Comparison of ENCODE assay signal across 12 mouse cellular contexts in the genomic region with DNA sequence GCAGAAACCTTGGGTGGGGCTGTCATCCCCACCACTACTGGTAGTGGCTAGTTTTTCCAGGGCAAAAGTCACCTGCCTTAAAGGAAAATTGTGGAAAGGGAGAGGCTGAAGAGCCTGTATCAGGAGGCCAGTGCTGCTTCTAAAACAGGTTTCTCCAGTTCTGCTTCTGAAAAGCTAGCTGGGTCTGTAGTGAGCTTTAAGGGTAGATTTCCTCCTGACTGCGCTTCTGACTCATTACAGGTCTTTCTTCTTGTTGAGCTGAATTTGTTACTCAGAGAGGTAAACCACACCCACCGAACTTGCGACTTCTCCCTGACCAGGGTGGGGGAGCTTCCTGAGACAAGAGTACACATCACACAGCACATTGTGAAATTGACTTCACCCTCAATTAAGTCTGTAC. TPM values are rescaled to one million over a fixed set of nuclear protein-coding genes. Genes with fewer than 3 reads are reported as not detected.
DNase-seq lines count a peak whose midpoint lies in the region; ATAC-seq lines count a peak whose summit lies in the region.
"Had no signal": no experiment of that assay in that cellular context is flagged by ENCODE, and none has a peak within 500 bp of the region (broad histone marks: within the 10 kb centered on the region; RNA-seq: fewer than 3 reads in every experiment).

No protein-coding gene starts in this region.

- WGBS in embryonic facial prominence, embryonic 15.5 days: 53% methylated on average over 3 of the region's 3 CpGs

- no peak overlapping the region for H3K4me3 ChIP-seq in embryonic facial prominence, embryonic 15.5 days (replicated peaks)
- H3K4me3 ChIP-seq: liver, embryonic 15.5 days had no signal

- H3K27me3 ChIP-seq in embryonic facial prominence, embryonic 15.5 days: no peaks in the 10 kb centered on the region
- H3K27me3 ChIP-seq: liver, embryonic 15.5 days had no signal

- H3K9me3 ChIP-seq in embryonic facial prominence, embryonic 15.5 days (replicated peaks): no peaks in the 10 kb centered on the region
- H3K9me3 ChIP-seq: liver, embryonic 15.5 days had no signal

- peak overlapping the region; percentile 58; the same call in 1 of the 2 replicates for H3K27ac ChIP-seq in embryonic facial prominence, embryonic 15.5 days (replicated peaks)
- H3K27ac ChIP-seq: liver, embryonic 15.5 days had no signal

- H3K4me1 ChIP-seq in embryonic facial prominence, embryonic 15.5 days: no peaks in the 10 kb centered on the region

- DNase-seq in urinary bladder, postnatal 14 days (ENCODE audit: low spot score): peak; percentile 56
- DNase-seq in urinary bladder, postnatal 10 days (ENCODE audit: low spot score): no peak
- DNase-seq in yolk sac, embryonic 10.5 days (ENCODE audit: low spot score): peak; percentile 21
- DNase-seq in layer of hippocampus, postnatal 10 days (ENCODE audit: low spot score in 2 of 2): no peak
- DNase-seq in retina, embryonic 14.5 days (ENCODE audit: low spot score): no peak
- DNase-seq in cerebellum, postnatal 36 days: no peak
- DNase-seq: adrenal gland, postnatal 25 days; right cerebral cortex, postnatal 14 days had no signal

- H3K9ac ChIP-seq in embryonic facial prominence, embryonic 15.5 days: no peak overlapping the region
- H3K9ac ChIP-seq: liver, embryonic 15.5 days had no signal

- no peaks in the 10 kb centered on the region for H3K36me3 ChIP-seq in embryonic facial prominence, embryonic 15.5 days
- H3K36me3 ChIP-seq: liver, embryonic 15.5 days had no signal

- H3K4me2 ChIP-seq in embryonic facial prominence, embryonic 15.5 days (replicated peaks): no peak overlapping the region
- H3K4me2 ChIP-seq: liver, embryonic 15.5 days had no signal

- no peak; the same call in 1 of the 2 replicates for ATAC-seq in embryonic facial prominence, embryonic 15.5 days (ENCODE audit: insufficient number of reproducible peaks, low FRiP score, low TSS enrichment, low read depth)
- peak; percentile 94 for ATAC-seq in megakaryocyte, adult 5-6 weeks (ENCODE audit: poor library complexity, severe bottlenecking)
- ATAC-seq: forebrain, embryonic 14.5 days had no signal

RNA-seq across cellular contexts. Expression of a gene that starts 33.1 kb away (rescaled TPM):
- 36.4 and 36.8 TPM in 2 replicates for polyA plus RNA-seq in embryonic facial prominence, embryonic 15.5 days (2015; fragmentation: Nextera tagmentation; extraction: Ambion mirVana)
- 186 and 208 TPM in 2 replicates for total RNA-seq in megakaryocyte, adult 5-6 weeks (2015)
- total RNA-seq in megakaryocyte, adult 5-6 weeks (2017): 104 and 140 TPM in 2 replicates
- 100 to 1,000 TPM; 119 to 148 TPM for total RNA-seq in layer of hippocampus, postnatal 10 days (2021)

Comparison
In these comparisons a context has a peak if more than half of its experiments do, and no peak if none do; other contexts are left out.
1. DNase-seq: peak in urinary bladder, postnatal 14 days (single experiment) and yolk sac, embryonic 10.5 days (single experiment); none in urinary bladder, postnatal 10 days (single experiment), layer of hippocampus, postnatal 10 days (0 of 2), retina, embryonic 14.5 days (single experiment) and cerebellum, postnatal 36 days (0 of 2).